Mouse (Mus musculus): Measurements from ENCODE around the gene Phactr3. TPM values are rescaled to one million over a fixed set of nuclear protein-coding genes. Genes with fewer than 3 reads are reported as not detected.

Gene Phactr3
- polyA plus RNA-seq, 1 experiment from 2014 or later: 2.3 TPM

- WGBS: 14% methylated on average over 2 of the region's 2 CpGs
- Histone ChIP-seq H3K4me3 (replicated peaks) (no peak overlapping the region), H3K36me3 (no peaks in the 10 kb centered on the region), H3K27me3 (no peaks in the 10 kb centered on the region), H3K4me1 (replicated peaks) (peaks cover 16% of the 10 kb centered on the region), H3K9ac (replicated peaks) (no peak overlapping the region), H3K4me2 (no peak overlapping the region), H3K9me3 (no peaks in the 10 kb centered on the region), H3K27ac (no peak overlapping the region)
- no peak for ATAC-seq (ENCODE audit: insufficient number of reproducible peaks, insufficient read depth, low FRiP score, low TSS enrichment, low read depth)
Measured at GRCm38 (mm10) chr2:178257986-178258555, 139.3 kb downstream of the Phactr3 start.

GRCm38 (mm10) chr2:178263055-178263454 is 144.3 kb downstream of the Phactr3 start:
- no peaks in the 10 kb centered on the region for H3K36me3 ChIP-seq
- no peaks in the 10 kb centered on the region for H3K4me1 ChIP-seq (replicated peaks)
- H3K4me3 ChIP-seq (replicated peaks): no peak overlapping the region
- H3K9me3 ChIP-seq: no peaks in the 10 kb centered on the region
- H3K27ac ChIP-seq: no peak overlapping the region
- H3K27me3 ChIP-seq: no peaks in the 10 kb centered on the region
- 91% methylated on average over 4 of the region's 4 CpGs for WGBS
- no peak overlapping the region for H3K4me2 ChIP-seq
- ATAC-seq (ENCODE audit: insufficient number of reproducible peaks, insufficient read depth, low FRiP score, low TSS enrichment, low read depth): no peak
- H3K9ac ChIP-seq (replicated peaks): no peak overlapping the region

GRCm38 (mm10) chr2:178264389-178264788 is 145.6 kb downstream of the Phactr3 start:
- WGBS: 6% methylated on average over 8 of the region's 8 CpGs
- H3K36me3 ChIP-seq: no peaks in the 10 kb centered on the region
- no peaks in the 10 kb centered on the region for H3K9me3 ChIP-seq
- H3K4me2 ChIP-seq: no peak overlapping the region
- no peak overlapping the region for H3K9ac ChIP-seq (replicated peaks)
- no peak overlapping the region for H3K27ac ChIP-seq
- no peaks in the 10 kb centered on the region for H3K4me1 ChIP-seq (replicated peaks)
- H3K4me3 ChIP-seq (replicated peaks): no peak overlapping the region
- H3K27me3 ChIP-seq: no peaks in the 10 kb centered on the region
- ATAC-seq (ENCODE audit: insufficient number of reproducible peaks, insufficient read depth, low FRiP score, low TSS enrichment, low read depth): peak; percentile 34; the same call in 1 of the 2 replicates

GRCm38 (mm10) chr2:178265454-178265853 is 146.7 kb downstream of the Phactr3 start:
- H3K27ac ChIP-seq: no peak overlapping the region
- no peak for ATAC-seq (ENCODE audit: insufficient number of reproducible peaks, insufficient read depth, low FRiP score, low TSS enrichment, low read depth)
- H3K36me3 ChIP-seq: no peaks in the 10 kb centered on the region
- no peak overlapping the region for H3K4me2 ChIP-seq
- H3K9me3 ChIP-seq: no peaks in the 10 kb centered on the region
- no peak overlapping the region for H3K9ac ChIP-seq (replicated peaks)
- whole genome bisulfite sequencing: 35% methylated on average over 2 of the region's 2 CpGs
- H3K4me3 ChIP-seq (replicated peaks): no peak overlapping the region
- no peaks in the 10 kb centered on the region for H3K27me3 ChIP-seq
- H3K4me1 ChIP-seq (replicated peaks): no peaks in the 10 kb centered on the region

GRCm38 (mm10) chr2:178270794-178271193 is 152.0 kb downstream of the Phactr3 start:
- no peak for ATAC-seq (ENCODE audit: insufficient number of reproducible peaks, insufficient read depth, low FRiP score, low TSS enrichment, low read depth)
- 78% methylated on average over 2 of the region's 2 CpGs for WGBS
- Histone ChIP-seq H3K4me2 (no peak overlapping the region), H3K27ac (no peak overlapping the region), H3K9ac (replicated peaks) (no peak overlapping the region), H3K36me3 (no peaks in the 10 kb centered on the region), H3K9me3 (no peaks in the 10 kb centered on the region), H3K4me1 (replicated peaks) (no peaks in the 10 kb centered on the region), H3K4me3 (replicated peaks) (no peak overlapping the region), H3K27me3 (no peaks in the 10 kb centered on the region)

DNA sequence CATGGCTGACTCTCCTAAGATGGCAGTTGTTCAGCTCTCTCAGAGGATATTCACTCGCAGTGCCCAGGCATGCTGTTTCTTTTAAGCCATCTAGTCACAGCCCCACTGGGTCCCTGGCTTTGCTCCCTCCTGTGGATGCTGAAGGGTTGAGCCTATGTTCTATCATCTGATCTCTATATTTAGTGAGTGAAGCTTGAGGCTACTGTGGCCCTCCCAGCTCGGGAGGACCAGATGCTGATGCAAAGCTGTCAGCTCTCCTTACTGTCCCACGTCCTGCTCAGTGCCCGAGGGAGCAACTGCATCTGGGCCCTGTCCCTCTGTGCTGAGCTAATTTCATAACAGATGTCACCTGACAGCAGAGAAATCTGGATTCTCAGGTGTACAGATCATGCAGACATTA is 153.6 kb downstream of the Phactr3 start:
- Histone ChIP-seq H3K36me3 (no peaks in the 10 kb centered on the region), H3K4me3 (replicated peaks) (no peak overlapping the region), H3K27me3 (no peaks in the 10 kb centered on the region), H3K4me1 (replicated peaks) (no peaks in the 10 kb centered on the region), H3K9me3 (no peaks in the 10 kb centered on the region), H3K9ac (replicated peaks) (no peak overlapping the region), H3K4me2 (no peak overlapping the region), H3K27ac (no peak overlapping the region)
- WGBS: 65% methylated on average over 4 of the region's 4 CpGs
- ATAC-seq (ENCODE audit: insufficient number of reproducible peaks, insufficient read depth, low FRiP score, low TSS enrichment, low read depth): no peak

DNA sequence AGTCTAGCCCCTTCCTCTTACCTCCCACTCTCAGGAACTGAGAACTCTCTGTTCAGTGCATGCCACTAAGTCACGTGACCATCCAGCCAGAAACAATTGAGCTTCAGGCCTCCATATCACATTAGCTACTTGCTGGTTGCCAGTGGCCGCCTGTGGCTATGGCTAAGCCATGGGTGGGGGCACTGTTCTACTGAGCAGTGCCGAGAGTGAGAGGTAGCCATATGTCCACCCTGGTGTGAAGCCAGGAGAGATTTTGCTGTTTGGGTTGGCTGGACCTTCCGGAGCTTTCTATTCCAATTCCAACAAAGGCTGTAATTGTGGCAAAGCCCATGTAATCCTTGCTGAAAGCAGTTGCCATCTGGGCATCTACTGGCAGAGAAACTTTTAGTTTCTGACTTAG is 155.4 kb downstream of the Phactr3 start:
- no peak overlapping the region for H3K9ac ChIP-seq (replicated peaks)
- H3K4me3 ChIP-seq (replicated peaks): no peak overlapping the region
- no peaks in the 10 kb centered on the region for H3K9me3 ChIP-seq
- no peaks in the 10 kb centered on the region for H3K27me3 ChIP-seq
- no peak overlapping the region for H3K4me2 ChIP-seq
- 76% methylated on average over 4 of the region's 4 CpGs for WGBS
- H3K27ac ChIP-seq: no peak overlapping the region
- no peaks in the 10 kb centered on the region for H3K4me1 ChIP-seq (replicated peaks)
- no peaks in the 10 kb centered on the region for H3K36me3 ChIP-seq
- no peak for ATAC-seq (ENCODE audit: insufficient number of reproducible peaks, insufficient read depth, low FRiP score, low TSS enrichment, low read depth)

GRCm38 (mm10) chr2:178277206-178277605 is 158.4 kb downstream of the Phactr3 start:
- H3K27ac ChIP-seq: no peak overlapping the region
- no peak overlapping the region for H3K4me2 ChIP-seq
- H3K4me1 ChIP-seq (replicated peaks): no peaks in the 10 kb centered on the region
- H3K36me3 ChIP-seq: no peaks in the 10 kb centered on the region
- 10% methylated on average over 6 of the region's 6 CpGs for WGBS
- H3K27me3 ChIP-seq: no peaks in the 10 kb centered on the region
- H3K9me3 ChIP-seq: no peaks in the 10 kb centered on the region
- H3K4me3 ChIP-seq (replicated peaks): no peak overlapping the region
- no peak; the same call in 1 of the 2 replicates for ATAC-seq (ENCODE audit: insufficient number of reproducible peaks, insufficient read depth, low FRiP score, low TSS enrichment, low read depth)
- no peak overlapping the region for H3K9ac ChIP-seq (replicated peaks)

DNA sequence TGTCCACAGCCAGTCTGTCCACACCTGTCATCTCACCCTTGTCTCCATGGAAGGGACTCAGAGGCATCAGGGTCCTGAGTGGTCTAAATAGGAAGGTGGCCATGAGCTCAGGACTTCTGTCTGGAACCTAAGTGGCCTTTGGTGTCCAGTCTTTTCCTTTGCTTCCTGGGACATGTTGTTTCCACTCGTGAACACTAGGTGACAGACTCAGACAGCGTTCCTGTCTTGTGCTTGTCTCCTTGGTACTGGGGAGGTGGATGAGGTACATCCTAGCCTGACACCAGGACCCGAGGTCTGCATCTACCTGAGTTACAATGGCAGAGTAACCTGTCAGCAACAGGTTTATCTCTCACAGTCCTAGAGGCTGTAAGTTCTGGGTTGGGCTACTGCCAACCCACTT is 162.4 kb downstream of the Phactr3 start:
- no peak for ATAC-seq (ENCODE audit: insufficient number of reproducible peaks, insufficient read depth, low FRiP score, low TSS enrichment, low read depth)
- H3K36me3 ChIP-seq: no peaks in the 10 kb centered on the region
- H3K4me3 ChIP-seq (replicated peaks): no peak overlapping the region
- H3K4me1 ChIP-seq (replicated peaks): no peaks in the 10 kb centered on the region
- no peak overlapping the region for H3K4me2 ChIP-seq
- H3K9me3 ChIP-seq: no peaks in the 10 kb centered on the region
- H3K9ac ChIP-seq (replicated peaks): no peak overlapping the region
- H3K27ac ChIP-seq: no peak overlapping the region
- H3K27me3 ChIP-seq: no peaks in the 10 kb centered on the region
- 62% methylated on average over 3 of the region's 3 CpGs for WGBS

- no peak for ATAC-seq (ENCODE audit: insufficient number of reproducible peaks, insufficient read depth, low FRiP score, low TSS enrichment, low read depth)
- H3K9me3 ChIP-seq: no peaks in the 10 kb centered on the region
- no peak overlapping the region for H3K4me3 ChIP-seq (replicated peaks)
- H3K4me1 ChIP-seq (replicated peaks): no peaks in the 10 kb centered on the region
- H3K4me2 ChIP-seq: no peak overlapping the region
- no peaks in the 10 kb centered on the region for H3K27me3 ChIP-seq
- no peak overlapping the region for H3K9ac ChIP-seq (replicated peaks)
- 89% methylated on average over 5 of the region's 5 CpGs for WGBS
- H3K27ac ChIP-seq: no peak overlapping the region
- H3K36me3 ChIP-seq: no peaks in the 10 kb centered on the region
Measured at GRCm38 (mm10) chr2:178287285-178287684, 168.5 kb downstream of the Phactr3 start.

DNA sequence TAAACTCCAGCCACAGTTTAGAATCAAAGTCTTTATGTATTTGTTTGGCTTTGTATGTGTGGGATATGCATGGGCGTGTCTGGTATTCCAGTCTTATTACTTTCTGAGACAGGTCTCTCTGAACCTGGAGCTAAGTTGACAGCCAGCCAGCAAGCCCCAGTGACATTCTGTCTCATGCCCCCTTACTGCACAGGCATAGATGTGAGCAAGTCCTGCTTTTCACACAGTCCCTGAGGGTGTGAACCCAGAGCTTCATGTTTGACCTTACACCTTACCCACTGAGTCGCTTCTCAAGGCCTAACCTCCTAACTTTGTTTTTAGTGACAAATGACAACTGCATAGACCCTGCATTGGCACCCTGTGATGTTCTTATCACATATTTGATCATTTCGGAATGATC is 169.9 kb downstream of the Phactr3 start:
- H3K27me3 ChIP-seq: no peaks in the 10 kb centered on the region
- no peaks in the 10 kb centered on the region for H3K4me1 ChIP-seq (replicated peaks)
- no peak overlapping the region for H3K9ac ChIP-seq (replicated peaks)
- 83% methylated on average over 3 of the region's 3 CpGs for WGBS
- H3K4me3 ChIP-seq (replicated peaks): no peak overlapping the region
- ATAC-seq (ENCODE audit: insufficient number of reproducible peaks, insufficient read depth, low FRiP score, low TSS enrichment, low read depth): no peak
- no peak overlapping the region for H3K4me2 ChIP-seq
- H3K9me3 ChIP-seq: no peaks in the 10 kb centered on the region
- no peaks in the 10 kb centered on the region for H3K36me3 ChIP-seq
- H3K27ac ChIP-seq: no peak overlapping the region

DNA sequence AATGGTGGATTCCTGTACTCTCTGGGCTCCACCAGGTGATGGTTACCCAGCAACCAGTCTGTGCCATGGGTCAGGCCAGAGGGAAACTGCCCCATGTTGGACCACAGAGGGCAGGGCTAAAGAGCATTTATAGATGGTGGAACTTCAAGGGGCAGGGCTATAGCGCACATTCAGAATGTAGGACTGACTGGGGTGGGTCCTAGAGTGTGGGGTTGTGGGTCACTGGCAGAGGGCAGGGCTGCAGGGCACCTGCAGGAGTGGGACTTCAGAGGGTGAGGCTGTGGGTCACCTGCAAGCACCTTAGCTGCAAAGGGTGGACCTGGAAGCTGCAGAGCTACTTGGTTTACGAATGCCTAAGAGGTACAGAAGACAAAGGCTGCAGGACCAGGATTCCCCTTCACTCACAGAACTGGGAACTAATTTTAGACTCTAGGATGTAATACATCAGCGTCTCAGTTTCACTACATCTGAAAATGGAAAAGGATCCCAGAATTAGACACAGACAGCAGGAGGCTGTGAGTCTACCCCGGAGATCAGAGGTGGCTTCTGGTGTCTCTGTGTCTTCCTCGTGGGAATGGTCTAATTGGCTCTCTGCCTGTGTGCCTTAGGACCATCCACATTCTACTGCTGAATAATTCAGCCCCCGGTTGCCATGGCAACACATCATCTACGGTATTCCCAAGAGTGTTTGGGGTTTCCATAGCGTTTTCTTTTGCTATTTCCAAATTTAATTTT is 184.8 kb downstream of the Phactr3 start:
- Histone ChIP-seq H3K4me2 (no peak overlapping the region), H3K9me3 (no peaks in the 10 kb centered on the region), H3K4me3 (replicated peaks) (no peak overlapping the region), H3K27ac (no peak overlapping the region), H3K27me3 (no peaks in the 10 kb centered on the region), H3K9ac (replicated peaks) (no peak overlapping the region), H3K4me1 (replicated peaks) (no peaks in the 10 kb centered on the region), H3K36me3 (no peaks in the 10 kb centered on the region)
- no peak for ATAC-seq (ENCODE audit: insufficient number of reproducible peaks, insufficient read depth, low FRiP score, low TSS enrichment, low read depth)
- WGBS: 75% methylated on average over 8 of the region's 8 CpGs
